Mouse (Mus musculus) neutrophil, adult 83 days (primary cell): ENCODE data around the gene Tbck. TPM values are rescaled to one million over a fixed set of nuclear protein-coding genes. Genes with fewer than 3 reads are reported as not detected.

Experiments
- total RNA-seq, 2 experiments: library from RNA; stranded (reverse); gene quantifications; one replicate each; pipeline ENCODE4 v1.2.4; 2023

Tbck gene
- 10 to 100 TPM; 19.9 to 20.1 TPM for total RNA-seq

GRCm38 (mm10) chr3:132683447-132684230 lies at the start of gene Tbck:
TSS of gene Tbck (plus strand) at chr3:132684144.

GRCm38 (mm10) chr3:132684231-132684928 lies 436 bp downstream of the Tbck start, which contains the start of gene Aimp1:
TSS of gene Aimp1 (minus strand) at chr3:132684370.

Other genes starting within 250 kb of the Tbck start
- gene Gimd1, start 54.3 kb upstream of the Tbck start, total RNA-seq: not detected
- gene Aimp1, start 226 bp downstream of the Tbck start, total RNA-seq: 10 to 100 TPM; 22.5 to 24.7 TPM